Mouse (Mus musculus) E14TG2a.4 (cell line): ENCODE data around the gene Sap25.
A peak's percentile ranks its signal among the peaks of the same experiment; 100 is the strongest.

Source experiments
- H3K27me3 ChIP-seq: 2 replicates; pipeline ENCODE4 v1.6.1; 2014; ENCODE audit warnings: low read length, control low read depth; ENCODE audit not compliant: insufficient read depth
- H3K36me3 ChIP-seq: 2 replicates; pipeline ENCODE4 v1.6.1; 2014; ENCODE audit warnings: low read length, control low read depth; ENCODE audit not compliant: insufficient read depth
- H3K4me1 ChIP-seq: replicated peaks from 2 replicates; pipeline ENCODE4 v1.6.1; 2014; ENCODE audit warnings: low read depth, low read length, control low read depth
- H3K4me3 ChIP-seq: replicated peaks from 2 replicates; pipeline ENCODE4 v1.5.1; 2014; ENCODE audit warnings: mild to moderate bottlenecking, low read length
- H3K9me3 ChIP-seq: 2 replicates; pipeline ENCODE4 v1.6.1; 2014; ENCODE audit warnings: low read length, control low read depth
- CTCF ChIP-seq: conservative IDR thresholded peaks from 2 replicates; pipeline ENCODE4 v1.5.1; 2014; ENCODE audit warnings: low read length
- NANOG ChIP-seq: IDR thresholded peaks from 2 replicates; pipeline ENCODE4 v1.6.1; 2014; ENCODE audit warnings: borderline replicate concordance, low read length, mixed read lengths
- POU5F1 ChIP-seq: IDR thresholded peaks from 2 replicates; pipeline ENCODE4 v1.6.1; 2014; ENCODE audit warnings: low read length, borderline replicate concordance

The Sap25 gene

DNA sequence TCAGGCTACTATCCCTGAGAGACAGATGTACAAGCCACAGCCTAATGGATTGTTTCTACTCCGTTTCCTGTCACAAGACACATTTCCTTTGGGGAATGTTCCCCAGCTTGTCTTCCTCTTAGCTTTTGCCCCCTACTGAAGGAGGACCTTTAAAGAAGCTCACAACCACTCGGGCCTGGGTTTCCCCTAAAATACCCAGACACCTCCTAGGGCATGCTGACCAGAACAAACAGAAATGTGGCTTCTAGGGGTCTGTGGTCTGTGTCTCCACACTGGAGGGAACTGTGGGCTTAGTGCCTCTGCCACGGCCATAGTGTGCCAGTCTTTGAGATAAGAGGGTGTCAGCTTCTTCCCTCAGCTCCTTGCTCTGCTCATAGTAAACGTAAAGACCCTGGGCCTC lies 9.5 kb upstream of the Sap25 start:
- H3K36me3 ChIP-seq: peaks cover 51% of the 10 kb centered on the region
- no peaks in the 10 kb centered on the region for H3K27me3 ChIP-seq
- no peak for TF ChIP-seq CTCF
- TF ChIP-seq NANOG: no peak
- no peak for TF ChIP-seq POU5F1
- H3K4me1 ChIP-seq: peaks cover 86% of the 10 kb centered on the region
- peak overlapping the region; percentile 99 for H3K4me3 ChIP-seq
- no peaks in the 10 kb centered on the region for H3K9me3 ChIP-seq

DNA sequence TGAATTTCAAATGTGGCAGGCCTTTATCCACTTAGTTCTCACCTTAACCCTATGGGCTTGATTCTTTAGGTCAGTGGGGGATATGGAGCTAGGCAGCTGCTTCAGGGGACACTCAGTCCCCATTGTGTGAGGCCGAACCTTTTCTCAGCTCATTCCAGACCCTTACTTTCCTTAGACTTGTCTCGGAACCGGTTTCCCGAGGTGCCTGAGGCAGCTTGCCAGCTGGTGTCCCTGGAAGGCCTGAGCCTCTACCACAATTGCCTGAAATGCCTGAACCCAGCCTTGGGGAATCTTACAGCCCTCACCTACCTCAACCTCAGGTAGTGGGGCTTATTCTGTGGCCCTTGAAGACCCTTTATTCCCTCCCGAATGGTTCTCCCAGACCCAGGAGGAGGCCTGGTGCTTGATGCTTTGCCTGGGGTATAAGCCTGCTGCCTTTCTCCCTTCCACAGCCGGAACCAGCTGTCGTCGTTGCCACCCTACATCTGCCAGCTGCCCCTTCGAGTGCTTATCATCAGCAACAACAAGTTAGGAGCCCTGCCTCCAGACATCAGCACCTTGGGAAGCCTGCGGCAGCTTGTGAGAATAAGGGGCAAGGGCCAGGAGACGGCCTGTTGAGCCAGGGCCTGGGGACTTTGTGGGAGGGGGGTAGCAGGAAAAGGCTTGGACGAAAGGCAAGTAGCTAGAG lies 7.6 kb upstream of the Sap25 start:
- H3K4me3 ChIP-seq: peak overlapping the region; percentile 99
- peaks cover 70% of the 10 kb centered on the region for H3K36me3 ChIP-seq
- H3K9me3 ChIP-seq: no peaks in the 10 kb centered on the region
- TF ChIP-seq POU5F1 (no peak), CTCF (no peak), NANOG (no peak)
- H3K27me3 ChIP-seq: no peaks in the 10 kb centered on the region
- peaks cover 91% of the 10 kb centered on the region for H3K4me1 ChIP-seq

DNA sequence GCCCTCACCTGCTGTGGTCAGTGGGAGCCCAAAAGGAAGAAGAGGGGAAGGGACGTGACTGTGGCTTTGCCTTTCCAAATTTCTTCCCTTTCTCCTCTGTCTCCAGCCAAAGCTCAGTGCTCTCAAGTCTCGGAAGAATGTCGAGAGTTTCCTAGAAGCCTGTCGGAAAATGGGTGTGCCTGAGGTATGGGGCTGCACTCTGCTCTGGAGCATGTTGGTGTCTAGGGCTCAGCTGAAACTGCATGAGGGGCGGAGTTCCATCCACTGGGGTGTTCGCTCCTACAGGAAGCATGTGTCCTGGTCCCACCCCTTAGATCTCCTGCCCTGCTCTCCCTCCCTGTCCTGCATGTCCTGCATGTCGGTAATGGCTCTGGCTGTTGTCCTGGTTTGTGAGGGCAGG lies 1.7 kb upstream of the Sap25 start:
- no peak for TF ChIP-seq POU5F1
- no peak for TF ChIP-seq NANOG
- Histone ChIP-seq H3K36me3 (peaks cover 84% of the 10 kb centered on the region), H3K27me3 (peaks cover 12% of the 10 kb centered on the region), H3K4me3 (peak overlapping the region; percentile 52), H3K9me3 (no peaks in the 10 kb centered on the region), H3K4me1 (peaks cover 99% of the 10 kb centered on the region)

DNA sequence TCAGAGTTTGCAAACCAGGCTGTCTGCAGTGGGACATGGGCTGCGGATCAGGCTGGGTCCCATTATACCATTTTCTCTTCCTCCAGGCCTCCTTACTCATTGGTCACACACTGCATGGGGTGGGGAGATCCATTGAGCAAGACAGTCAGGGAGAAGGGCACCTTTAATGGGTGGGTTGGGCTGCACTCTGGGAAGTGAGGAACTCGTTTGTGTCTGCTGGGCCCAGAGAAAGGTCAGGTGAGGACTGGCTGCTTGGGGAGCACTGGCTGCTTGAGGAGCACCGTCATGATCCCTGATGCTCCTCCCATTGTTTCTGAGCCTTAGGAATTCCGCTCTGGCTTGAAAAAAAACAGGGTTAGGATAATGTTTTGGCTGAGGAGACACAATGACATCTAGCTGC lies 1.8 kb downstream of the Sap25 start:
- peaks cover 50% of the 10 kb centered on the region for H3K36me3 ChIP-seq
- peak overlapping the region; percentile 67; the same call in 1 of the 2 replicates for H3K4me3 ChIP-seq
- H3K27me3 ChIP-seq: peaks cover 31% of the 10 kb centered on the region
- no peak for TF ChIP-seq CTCF
- no peak for TF ChIP-seq NANOG
- TF ChIP-seq POU5F1: no peak
- H3K9me3 ChIP-seq: no peaks in the 10 kb centered on the region
- H3K4me1 ChIP-seq: peaks cover 97% of the 10 kb centered on the region

DNA sequence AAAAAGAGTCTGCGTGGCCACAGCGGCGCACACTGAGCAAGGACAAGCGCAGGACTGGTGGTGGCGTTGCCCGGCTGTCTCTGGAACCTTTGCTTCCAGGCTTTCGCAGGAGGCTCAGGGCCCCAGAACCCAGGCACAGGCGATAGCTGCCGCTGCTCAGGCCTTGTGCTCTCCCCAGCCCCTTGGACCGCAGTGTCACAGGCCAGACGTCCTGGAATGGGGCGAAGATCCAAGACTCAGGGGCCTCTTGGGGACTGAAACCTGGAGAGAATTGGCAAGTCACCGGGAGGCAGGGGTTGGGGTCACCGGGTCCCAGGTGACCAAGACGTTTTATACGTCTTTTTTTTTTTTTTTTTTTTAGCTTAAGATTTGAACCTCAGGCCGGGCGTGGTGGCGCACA lies 3.4 kb downstream of the Sap25 start:
- Histone ChIP-seq H3K27me3 (peaks cover 31% of the 10 kb centered on the region), H3K4me3 (peak overlapping the region; percentile 73), H3K4me1 (peaks cover 96% of the 10 kb centered on the region), H3K9me3 (no peaks in the 10 kb centered on the region), H3K36me3 (peaks cover 34% of the 10 kb centered on the region)
- no peak for TF ChIP-seq POU5F1
- no peak for TF ChIP-seq NANOG

DNA sequence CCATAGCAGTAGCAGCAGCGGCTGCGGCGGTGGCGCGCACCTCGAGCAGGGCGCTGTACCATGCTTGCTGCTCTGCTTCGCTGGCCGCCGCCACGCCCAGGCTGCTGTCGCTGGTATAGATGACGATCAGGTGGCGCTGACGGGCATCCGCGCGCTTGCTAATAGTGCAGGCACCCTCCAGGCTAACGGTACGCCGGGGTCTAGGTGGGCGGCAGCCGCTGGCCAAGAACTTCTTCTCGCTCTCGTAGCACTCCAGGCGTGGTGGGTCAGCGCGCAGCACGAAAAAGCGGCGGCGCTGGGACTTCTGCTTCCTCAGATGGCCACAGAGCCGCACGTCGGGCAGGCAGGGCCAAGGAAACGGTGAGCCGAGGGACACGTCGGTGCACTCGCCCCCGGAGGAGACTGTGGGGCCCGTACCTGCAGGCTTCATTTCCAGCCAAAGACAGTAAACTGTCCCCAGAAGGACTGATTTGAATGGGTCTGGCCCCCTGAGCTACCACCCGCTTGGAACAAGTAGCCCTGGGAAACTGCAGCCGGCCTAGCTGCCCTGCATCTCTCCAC lies 4.0 kb downstream of the Sap25 start:
- peaks cover 96% of the 10 kb centered on the region for H3K4me1 ChIP-seq
- TF ChIP-seq POU5F1 (no peak), CTCF (no peak), NANOG (no peak)
- peak overlapping the region; percentile 73 for H3K4me3 ChIP-seq
- H3K9me3 ChIP-seq: no peaks in the 10 kb centered on the region
- H3K36me3 ChIP-seq: peaks cover 27% of the 10 kb centered on the region
- H3K27me3 ChIP-seq: peaks cover 31% of the 10 kb centered on the region

DNA sequence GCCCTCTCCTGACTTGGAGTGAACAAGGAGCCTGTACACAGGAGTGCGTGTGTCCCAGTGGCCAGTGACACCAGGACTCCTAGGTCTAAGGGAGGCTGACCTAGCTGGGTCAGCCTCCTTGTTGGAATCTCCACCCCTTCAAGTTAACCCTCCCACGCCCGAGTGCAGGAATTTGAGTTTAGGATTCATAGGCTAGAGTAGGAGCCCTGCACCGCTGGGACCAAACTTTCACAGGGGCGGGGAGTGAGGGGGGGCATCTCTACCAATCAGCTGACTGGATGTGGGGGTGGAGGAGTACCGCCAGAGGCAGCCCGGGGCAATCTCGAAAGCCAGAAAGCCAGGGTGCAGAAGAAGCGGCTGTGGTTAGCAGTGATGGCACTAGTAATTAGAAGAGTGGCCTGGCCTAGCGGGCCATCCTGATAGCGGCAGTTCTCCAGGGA lies 4.5 kb downstream of the Sap25 start, which contains the start of gene Irs3:
TSS of gene Irs3 (minus strand) at position 63 of the 440 bp plus-strand sequence.
- Histone ChIP-seq H3K36me3 (peaks cover 22% of the 10 kb centered on the region), H3K9me3 (no peaks in the 10 kb centered on the region), H3K27me3 (peaks cover 31% of the 10 kb centered on the region), H3K4me1 (peaks cover 96% of the 10 kb centered on the region), H3K4me3 (peak within 1 kb of the TSS; percentile 73)
- TF ChIP-seq CTCF (no peak), NANOG (no peak), POU5F1 (no peak)

DNA sequence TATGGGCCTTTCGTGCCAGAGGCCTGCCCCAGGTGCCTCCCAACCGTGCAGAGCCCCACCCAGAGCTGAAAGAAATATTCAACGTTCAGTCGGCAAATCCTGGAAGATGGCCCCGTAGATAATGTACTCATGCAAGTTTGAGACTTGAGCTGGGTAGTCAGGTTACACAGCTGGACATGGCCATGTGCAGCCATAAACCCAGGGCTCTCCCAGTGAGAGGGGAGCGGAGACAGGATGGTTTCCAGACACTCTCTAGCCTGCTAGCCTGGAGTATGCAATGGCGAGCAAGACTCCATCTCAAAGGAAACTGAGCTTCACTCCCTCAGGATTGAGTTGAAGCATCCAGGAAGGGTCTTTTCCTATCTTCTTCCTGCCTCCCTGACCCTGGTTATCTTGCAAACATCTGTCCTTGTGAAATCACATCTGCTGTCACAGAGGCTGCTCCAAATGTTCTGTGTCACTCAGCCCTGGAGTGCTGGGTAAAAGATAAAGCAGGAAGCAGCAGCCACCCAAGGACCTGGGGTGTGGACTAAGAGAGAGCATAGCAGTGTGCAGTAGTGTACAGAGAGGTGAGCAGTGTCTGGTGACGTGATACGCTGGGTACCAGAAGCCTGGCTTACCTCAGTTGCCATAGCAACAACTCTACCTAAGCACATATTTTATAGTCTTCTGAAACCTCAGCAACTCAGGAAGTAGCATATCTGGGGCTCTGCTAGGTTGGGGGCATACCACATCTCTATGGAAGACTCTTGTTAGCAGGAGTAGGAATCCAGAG lies 6.9 kb downstream of the Sap25 start:
- Histone ChIP-seq H3K27me3 (peaks cover 31% of the 10 kb centered on the region), H3K4me1 (peaks cover 94% of the 10 kb centered on the region), H3K9me3 (no peaks in the 10 kb centered on the region), H3K36me3 (peaks cover 21% of the 10 kb centered on the region), H3K4me3 (no peak overlapping the region)
- TF ChIP-seq POU5F1 (no peak), CTCF (no peak), NANOG (no peak)
